Mouse (Mus musculus) megakaryocyte, embryonic 14.5 days (primary cell): Measurements from ENCODE around the gene Stub1.

Experiments used
- FLI1 ChIP-seq: IDR thresholded peaks from 2 replicates; pipeline ENCODE4 v1.6.1; 2012; ENCODE audit warnings: low read length, inconsistent platforms, mixed read lengths
- GATA1 ChIP-seq: IDR thresholded peaks from 3 replicates; pipeline ENCODE4 v1.6.1; 2012; ENCODE audit warnings: mixed read lengths, low read length, inconsistent platforms, borderline replicate concordance

GRCm38 (mm10) chr17:25818851-25819780 lies 14.1 kb downstream of the Stub1 start:
- TF ChIP-seq GATA1 (no peak), FLI1 (no peak)
